Mouse (Mus musculus) monocyte, adult 5-6 weeks (primary cell): ENCODE results near the gene Gjb6. TPM values are rescaled to one million over a fixed set of nuclear protein-coding genes. Genes with fewer than 3 reads are reported as not detected.

Source experiments
- ATAC-seq: fragments of 153-309, 156-312 bp; replicated peaks from 2 replicates; pipeline ENCODE4 v1.8.0; 2017; ENCODE audit warnings: mild to moderate bottlenecking; ENCODE audit not compliant: low TSS enrichment, insufficient number of reproducible peaks, severe bottlenecking, poor library complexity, low FRiP score
- total RNA-seq: library from RNA; stranded (forward); fragments of 200-1000, 200-491, 200-594 nt; gene quantifications from 3 replicates; pipeline ENCODE4 v1.2.3, GENCODE M21; 2017

The Gjb6 gene
- total RNA-seq, 1 experiment from 2014 or later, result not detected

DNA sequence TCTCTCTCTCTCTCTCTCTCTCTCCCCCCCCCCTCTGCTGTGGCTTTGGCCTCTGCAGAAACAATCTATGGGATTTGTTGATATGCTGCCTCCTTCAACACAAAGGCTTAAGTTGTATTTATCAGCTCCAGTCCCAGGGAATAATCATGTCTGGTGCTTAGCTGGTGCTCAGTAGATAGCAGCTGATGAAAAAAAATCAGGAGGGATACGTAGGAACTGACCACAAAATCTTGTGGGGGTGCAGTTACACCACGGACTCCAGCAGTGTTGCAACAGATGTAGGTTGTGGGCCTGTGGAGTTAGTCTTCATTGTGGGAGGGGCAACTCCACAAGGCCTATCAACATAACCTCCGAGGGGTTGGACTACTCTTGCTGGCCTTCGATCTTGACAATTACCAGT, 37.6 kb downstream of the Gjb6 start:
- no peak for ATAC-seq

DNA sequence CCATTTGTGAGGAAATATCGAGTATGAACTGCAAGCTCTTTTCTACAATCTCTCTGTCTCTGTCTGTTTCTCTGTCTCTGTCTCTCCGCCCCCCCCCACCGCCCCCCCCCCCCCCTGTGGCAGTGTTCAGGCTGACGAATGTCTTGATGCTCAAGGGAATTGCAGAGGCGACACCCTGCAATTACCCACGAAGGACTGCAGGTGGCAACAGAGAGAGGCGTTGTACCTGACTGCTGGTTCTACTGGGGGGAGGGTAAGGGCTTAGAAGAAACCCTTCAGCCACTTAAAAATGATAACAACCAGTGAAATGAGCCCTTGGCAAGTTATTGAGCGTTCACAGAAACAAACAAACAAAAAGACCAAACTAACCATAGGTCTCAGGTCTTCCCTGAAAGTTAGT, 40.4 kb downstream of the Gjb6 start:
- ATAC-seq, result no peak; the same call in 1 of the 2 replicates

GRCm38 (mm10) chr14:57090001-57090400, 43.4 kb downstream of the Gjb6 start:
- ATAC-seq, result no peak

DNA sequence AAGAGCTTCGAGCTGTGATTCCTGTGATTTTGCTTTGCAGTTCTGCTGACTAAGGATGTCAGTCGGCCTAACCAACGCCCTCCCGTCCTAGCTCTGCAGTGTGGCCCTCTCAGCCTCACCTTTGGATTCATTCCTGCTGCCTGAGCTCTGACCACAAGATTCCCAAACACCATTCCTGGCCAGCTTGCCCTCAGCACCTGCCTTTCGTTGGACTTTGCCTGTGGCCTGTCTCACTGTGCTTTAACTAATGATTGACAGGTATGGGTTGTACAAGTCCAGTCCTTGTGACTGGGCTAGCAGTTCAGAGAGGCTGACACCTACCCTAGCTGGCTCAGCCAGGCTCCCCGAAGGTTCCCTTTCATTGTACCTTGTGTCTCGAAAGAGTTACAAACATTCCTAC, 44.3 kb downstream of the Gjb6 start:
- ATAC-seq, result no peak; the same call in 1 of the 2 replicates

- no peak for ATAC-seq
Observed at GRCm38 (mm10) chr14:57084180-57084668, 49.2 kb downstream of the Gjb6 start.

GRCm38 (mm10) chr14:57082863-57083262, 50.5 kb downstream of the Gjb6 start:
- no peak for ATAC-seq

DNA sequence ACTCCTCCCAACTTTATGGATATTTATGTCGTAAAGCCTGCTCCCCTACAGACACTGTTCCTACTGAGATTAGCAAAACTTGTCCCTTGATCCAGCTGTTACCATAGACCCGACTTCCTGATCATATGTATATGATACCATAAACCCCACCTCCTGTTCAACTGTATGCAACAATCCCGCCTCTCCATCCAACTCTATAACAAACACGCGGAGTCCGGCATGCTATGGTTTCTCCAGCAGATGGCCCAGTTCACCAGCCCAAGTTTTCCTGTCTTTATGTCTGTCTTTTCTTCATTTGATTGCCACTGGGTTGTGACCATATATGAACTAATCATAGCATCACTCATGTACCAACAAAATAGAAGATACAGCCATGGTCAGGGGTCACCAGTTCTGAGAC, 57.9 kb downstream of the Gjb6 start:
- ATAC-seq, result no peak

Other genes starting within 250 kb of the Gjb6 start
- 59.4 to 75.0 TPM (median 70.7 TPM) in 3 replicates for gene Zmym2, start 247.0 kb downstream of the Gjb6 start, total RNA-seq
- not detected in 3 replicates for gene Gja3, start 75.5 kb downstream of the Gjb6 start, total RNA-seq
- 8.2 to 9.6 TPM (median 9.0 TPM) in 3 replicates for gene Gjb2, start 28.9 kb downstream of the Gjb6 start, total RNA-seq
- gene Gm4491, start 17.7 kb downstream of the Gjb6 start, total RNA-seq, result not detected in 3 replicates